Mouse (Mus musculus): Measurements from ENCODE around the gene Vmn1r138.
"Not testable (repeated sequence)": the region's sequence is repeated elsewhere in the genome, so short reads cannot be mapped to it uniquely, and the experiment has no call there.

Gene Vmn1r138
- long read RNA-seq, experiment 1 = 0 reads
- long read RNA-seq, experiment 2 = 0 reads

- intact Hi-C loops (cut with DNase I) = not testable (repeated sequence)
Measured at GRCm38 (mm10) chr7:22028797-22029196, at the start of gene Vmn1r138. Gene Vmn1r138, minus strand, starts transcription at chr7:22028897.

GRCm38 (mm10) chr7:22068757-22069156, 40.1 kb upstream of the Vmn1r138 start, which contains the start of gene Vmn1r139:
Gene Vmn1r139, plus strand, starts transcription at chr7:22069057.
- intact Hi-C loops (cut with DNase I) = not testable (repeated sequence)

- intact Hi-C loops (cut with DNase I) = not testable (repeated sequence)
Measured at GRCm38 (mm10) chr7:22056205-22056604, 27.5 kb upstream of the Vmn1r138 start, which contains the start of gene Gm6176. Gene Gm6176, minus strand, starts transcription at chr7:22056305.

GRCm38 (mm10) chr7:21994287-21994686, 34.4 kb downstream of the Vmn1r138 start, which contains the start of gene Vmn1r137:
Gene Vmn1r137, plus strand, starts transcription at chr7:21994587.
- intact Hi-C loops (cut with DNase I) = not testable (repeated sequence)

All from adrenal gland (tissue).